Mouse (Mus musculus) lung, embryonic 15.5 days (tissue): ENCODE measurements around the gene Prkn. TPM values are rescaled to one million over a fixed set of nuclear protein-coding genes. Genes with fewer than 3 reads are reported as not detected.

Experiments used
- ATAC-seq: fragments of 200-750 bp; cut with Nextera tagmentation; 2 replicates; pipeline ENCODE4 v1.8.0; 2017; ENCODE audit warnings: moderate number of reproducible peaks, borderline replicate concordance; ENCODE audit not compliant: low FRiP score, low TSS enrichment; ENCODE audit errors: extremely low read depth
- H3K27ac ChIP-seq: fragments of 300-500 bp; sonication (generic); 2 replicates; pipeline ENCODE4 v1.5.1; 2015; ENCODE audit warnings: moderate library complexity, mild to moderate bottlenecking, inconsistent platforms
- H3K27me3 ChIP-seq: fragments of 300-500 bp; sonication (generic); 2 replicates; pipeline ENCODE4 v1.6.1; 2015; ENCODE audit warnings: inconsistent platforms
- H3K36me3 ChIP-seq: fragments of 300-500 bp; sonication (generic); 2 replicates; pipeline ENCODE4 v1.6.1; 2015; ENCODE audit warnings: inconsistent platforms
- H3K4me1 ChIP-seq: fragments of 300-500 bp; sonication (generic); 2 replicates; pipeline ENCODE4 v1.6.1; 2015; ENCODE audit warnings: inconsistent platforms
- H3K4me2 ChIP-seq: fragments of 300-500 bp; sonication (generic); 2 replicates; pipeline ENCODE4 v1.6.1; 2015; ENCODE audit warnings: inconsistent platforms, mild to moderate bottlenecking, moderate library complexity
- H3K4me3 ChIP-seq: fragments of 300-500 bp; sonication (generic); 2 replicates; pipeline ENCODE4 v1.5.1; 2015; ENCODE audit warnings: mild to moderate bottlenecking, inconsistent platforms
- H3K9ac ChIP-seq: fragments of 300-500 bp; sonication (generic); 2 replicates; pipeline ENCODE4 v1.6.1; 2015; ENCODE audit warnings: inconsistent platforms
- H3K9me3 ChIP-seq: fragments of 300-500 bp; sonication (generic); 2 replicates; pipeline ENCODE4 v1.6.1; 2016; ENCODE audit warnings: inconsistent platforms
- WGBS: fragments of 180-500 bp; shearing (Covaris S2); methylation state at CpG from one replicate; pipeline ENCODE4 v1.1.7; 2015; 5-methylcytosine and 5-hydroxymethylcytosine counted together
- polyA plus RNA-seq: library from polyadenylated mRNA; unstranded; fragments of >200 nt; fragmentation: Nextera tagmentation; extraction: Ambion mirVana; gene quantifications from 2 replicates; pipeline ENCODE4 v1.2.1, GENCODE M21; 2015

Gene Prkn
- polyA plus RNA-seq, 1 experiment from 2014 or later = 0.90 TPM

DNA sequence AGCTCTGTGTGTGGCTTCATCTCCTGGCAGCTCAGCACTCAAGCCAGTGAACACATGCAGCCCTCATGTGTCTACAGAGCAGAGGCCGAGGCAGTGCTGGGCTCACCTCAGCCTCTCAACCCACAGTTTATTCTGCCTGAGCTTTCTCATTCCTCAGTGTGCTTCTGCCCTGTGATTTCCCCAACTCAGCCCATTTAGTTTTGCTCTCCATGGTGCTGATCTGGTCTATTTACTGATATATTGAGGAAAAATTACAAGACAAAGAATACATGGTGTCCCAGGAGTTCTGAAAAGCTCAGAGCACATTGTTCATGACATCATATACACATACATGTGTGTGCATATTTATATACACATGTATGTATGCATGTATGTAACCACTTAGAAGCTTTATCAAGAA, 469.7 kb downstream of the Prkn start:
- no peaks in the 10 kb centered on the region for H3K9me3 ChIP-seq
- H3K27ac ChIP-seq = no peak overlapping the region
- no peaks in the 10 kb centered on the region for H3K4me1 ChIP-seq
- ATAC-seq = no peak
- no peaks in the 10 kb centered on the region for H3K36me3 ChIP-seq
- no peaks in the 10 kb centered on the region for H3K27me3 ChIP-seq
- H3K9ac ChIP-seq = no peak overlapping the region
- WGBS = 5% methylated on average over 1 of the region's 1 CpGs
- no peak overlapping the region for H3K4me2 ChIP-seq
- H3K4me3 ChIP-seq = no peak overlapping the region

DNA sequence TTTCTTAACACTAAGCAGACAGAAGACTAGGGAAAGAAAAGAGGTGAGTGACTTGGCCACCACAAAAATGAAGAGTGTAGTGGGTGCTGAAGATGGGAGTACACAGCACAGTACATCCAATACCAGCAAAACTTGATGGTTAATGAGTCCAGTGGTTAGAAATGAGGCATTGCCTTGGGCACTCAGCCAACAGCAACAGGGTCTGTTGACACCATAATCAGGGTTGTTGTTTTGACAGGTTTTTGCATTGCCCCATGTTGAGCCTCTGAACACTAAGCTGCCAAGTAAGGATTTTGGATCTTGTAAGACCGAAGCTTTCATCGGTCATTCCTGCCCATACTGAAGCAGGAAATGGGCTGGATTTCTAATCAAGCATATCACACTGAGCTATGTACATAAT, 474.0 kb downstream of the Prkn start:
- H3K9me3 ChIP-seq = no peaks in the 10 kb centered on the region
- H3K4me2 ChIP-seq = no peak overlapping the region
- no peak overlapping the region for H3K9ac ChIP-seq
- ATAC-seq = no peak
- H3K4me1 ChIP-seq = no peaks in the 10 kb centered on the region
- no peaks in the 10 kb centered on the region for H3K27me3 ChIP-seq
- no peak overlapping the region for H3K27ac ChIP-seq
- H3K4me3 ChIP-seq = no peak overlapping the region
- WGBS = 84% methylated on average over 2 of the region's 2 CpGs
- no peaks in the 10 kb centered on the region for H3K36me3 ChIP-seq

DNA sequence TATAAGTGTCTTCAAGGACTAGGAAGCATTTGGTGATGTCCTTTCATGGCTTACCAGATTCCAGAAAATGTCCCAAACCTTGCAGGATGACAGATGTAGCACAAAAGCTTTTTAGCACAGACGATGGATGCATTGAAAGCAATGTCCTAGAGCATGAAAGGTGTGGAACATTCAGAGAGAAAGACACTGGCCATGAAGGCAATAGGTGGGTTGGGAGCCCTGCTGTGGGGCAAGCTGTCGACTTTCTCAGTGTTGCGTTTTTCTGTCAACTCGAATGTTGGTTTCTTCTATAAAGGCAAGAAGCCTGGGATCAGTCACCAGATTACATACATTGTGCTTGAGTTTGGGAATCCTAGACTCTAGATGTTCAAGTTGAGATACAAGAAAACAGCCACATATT, 475.5 kb downstream of the Prkn start:
- H3K27ac ChIP-seq = no peak overlapping the region
- H3K4me3 ChIP-seq = no peak overlapping the region
- no peak overlapping the region for H3K4me2 ChIP-seq
- H3K27me3 ChIP-seq = no peaks in the 10 kb centered on the region
- H3K9me3 ChIP-seq = no peaks in the 10 kb centered on the region
- H3K4me1 ChIP-seq = no peaks in the 10 kb centered on the region
- ATAC-seq = no peak
- 86% methylated on average over 4 of the region's 4 CpGs for WGBS
- no peak overlapping the region for H3K9ac ChIP-seq
- H3K36me3 ChIP-seq = no peaks in the 10 kb centered on the region

DNA sequence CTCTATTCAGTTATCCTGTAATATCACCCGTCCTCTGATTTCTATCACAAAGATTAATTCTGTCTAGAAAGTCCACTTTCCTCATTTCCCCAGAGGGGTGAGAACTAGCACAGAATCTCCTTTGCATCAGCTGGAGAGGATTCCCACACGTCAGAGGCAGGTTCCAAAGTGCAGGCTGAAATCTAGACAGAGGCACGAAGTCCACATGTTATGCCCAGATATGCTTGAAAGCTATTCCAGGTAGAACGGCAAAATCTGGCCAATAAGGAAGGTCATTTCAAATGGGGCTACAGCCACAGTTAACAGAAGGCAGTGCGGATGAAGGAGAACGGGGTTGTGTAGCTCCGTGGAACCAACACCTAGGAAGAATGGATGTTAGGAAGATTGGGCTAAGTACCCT, 478.8 kb downstream of the Prkn start:
- ATAC-seq = no peak
- Histone ChIP-seq H3K4me3 (no peak overlapping the region), H3K36me3 (no peaks in the 10 kb centered on the region), H3K27me3 (no peaks in the 10 kb centered on the region), H3K27ac (no peak overlapping the region), H3K4me1 (no peaks in the 10 kb centered on the region), H3K9me3 (no peaks in the 10 kb centered on the region), H3K9ac (no peak overlapping the region), H3K4me2 (no peak overlapping the region)
- WGBS = 85% methylated on average over 7 of the region's 7 CpGs

DNA sequence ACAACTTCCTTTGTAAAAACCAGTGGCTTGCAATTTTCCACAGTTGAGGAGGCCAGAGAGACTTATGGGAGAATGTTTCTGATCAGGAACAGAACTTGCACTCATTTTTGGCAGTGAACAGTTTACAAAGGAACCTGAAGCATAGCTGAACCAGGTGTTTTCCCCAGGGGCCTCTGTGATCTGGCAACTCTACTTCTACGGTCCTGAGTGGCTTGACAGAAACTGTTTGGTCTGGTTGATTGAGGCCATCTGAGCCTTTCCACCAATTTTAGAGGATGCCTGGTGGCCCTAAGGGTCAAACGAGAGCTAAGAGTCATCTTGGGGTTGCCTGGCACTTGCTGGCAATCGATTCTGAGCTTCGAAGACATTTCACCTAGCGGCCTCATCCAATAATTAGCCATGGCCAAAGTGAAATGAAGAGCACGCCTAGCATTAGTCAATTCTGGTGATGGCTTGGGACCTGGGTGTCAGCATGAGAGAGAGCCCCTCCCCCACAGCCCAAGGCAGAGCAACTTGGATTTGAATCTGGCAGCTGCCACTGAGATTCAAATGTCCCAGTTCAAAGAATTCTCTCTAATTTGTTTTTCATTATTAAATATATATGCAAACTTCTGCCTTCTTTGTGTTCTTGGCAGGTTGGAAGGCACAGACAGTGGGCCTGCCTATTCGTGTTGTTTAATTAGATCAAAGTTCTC, 479.6 kb downstream of the Prkn start:
- Histone ChIP-seq H3K9ac (no peak overlapping the region), H3K36me3 (no peaks in the 10 kb centered on the region), H3K27ac (no peak overlapping the region), H3K27me3 (no peaks in the 10 kb centered on the region), H3K9me3 (no peaks in the 10 kb centered on the region), H3K4me2 (no peak overlapping the region), H3K4me3 (no peak overlapping the region), H3K4me1 (no peaks in the 10 kb centered on the region)
- no peak for ATAC-seq
- WGBS = 70% methylated on average over 7 of the region's 7 CpGs

DNA sequence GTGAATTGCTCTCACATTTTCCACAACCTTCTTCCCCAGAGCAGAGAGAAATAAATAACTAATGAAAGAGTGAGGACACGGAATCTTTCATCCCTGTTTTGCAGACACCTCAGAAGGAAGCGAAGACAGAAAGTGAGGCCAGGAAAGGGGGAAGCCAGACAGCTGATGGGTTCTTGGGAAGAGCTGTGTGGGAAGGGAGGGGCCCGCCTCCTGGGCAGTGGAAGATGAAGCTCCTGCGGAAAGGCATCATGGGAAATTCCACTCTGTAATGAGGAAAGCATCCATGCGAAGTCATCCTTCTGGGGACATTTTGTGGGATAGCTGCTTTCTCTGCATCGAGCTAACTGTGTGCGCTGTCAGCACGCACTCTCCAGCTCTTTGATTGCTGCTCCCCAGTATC, 491.9 kb downstream of the Prkn start:
- Histone ChIP-seq H3K9ac (no peak overlapping the region), H3K36me3 (no peaks in the 10 kb centered on the region), H3K9me3 (no peaks in the 10 kb centered on the region), H3K27me3 (no peaks in the 10 kb centered on the region), H3K4me3 (no peak overlapping the region), H3K4me1 (no peaks in the 10 kb centered on the region), H3K4me2 (no peak overlapping the region), H3K27ac (no peak overlapping the region)
- WGBS = 62% methylated on average over 8 of the region's 8 CpGs
- ATAC-seq = no peak

DNA sequence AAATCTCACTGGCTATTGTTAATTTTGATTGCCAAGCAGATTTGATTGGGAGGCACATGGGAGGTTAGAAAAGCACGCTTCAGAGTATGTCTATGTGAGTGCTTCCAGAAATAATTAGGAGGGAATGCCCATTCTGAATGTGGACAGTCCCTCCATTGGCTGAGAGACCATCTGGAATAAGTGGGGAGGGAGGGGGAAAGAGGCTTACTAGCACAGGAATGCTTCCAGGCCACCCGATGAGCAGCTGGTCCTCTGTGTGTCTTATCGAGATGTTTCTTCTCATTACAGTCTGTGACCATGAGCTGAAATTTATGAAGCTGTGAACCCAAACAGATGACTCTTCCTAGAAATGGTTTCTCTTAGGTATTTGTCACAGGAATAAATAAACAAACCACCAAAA, 493.6 kb downstream of the Prkn start:
- Histone ChIP-seq H3K4me1 (no peaks in the 10 kb centered on the region), H3K9ac (no peak overlapping the region), H3K27ac (no peak overlapping the region), H3K27me3 (no peaks in the 10 kb centered on the region), H3K9me3 (no peaks in the 10 kb centered on the region), H3K4me2 (no peak overlapping the region), H3K36me3 (no peaks in the 10 kb centered on the region), H3K4me3 (no peak overlapping the region)
- ATAC-seq = no peak
- WGBS = 76% methylated on average over 3 of the region's 3 CpGs

DNA sequence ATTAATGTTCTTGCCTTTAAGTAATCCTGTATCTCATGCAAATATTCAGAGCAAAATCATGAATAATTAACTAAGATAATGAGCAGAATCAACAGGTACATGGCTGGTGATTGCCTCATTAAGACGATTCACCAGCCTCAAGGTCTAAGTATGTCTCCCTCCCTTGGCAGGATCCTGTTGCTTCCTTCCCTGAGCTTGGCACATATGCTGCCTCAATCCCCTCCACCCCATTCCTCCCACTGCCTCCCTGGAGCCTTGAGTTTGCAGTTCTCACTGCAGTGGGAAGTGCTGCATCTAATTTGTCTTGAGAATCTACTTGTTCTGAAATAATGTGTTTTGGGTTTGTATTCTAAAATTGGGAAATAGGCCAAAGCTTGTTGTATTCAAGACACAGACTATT, 496.0 kb downstream of the Prkn start:
- no peaks in the 10 kb centered on the region for H3K9me3 ChIP-seq
- no peaks in the 10 kb centered on the region for H3K27me3 ChIP-seq
- H3K36me3 ChIP-seq = no peaks in the 10 kb centered on the region
- H3K4me3 ChIP-seq = no peak overlapping the region
- no peak overlapping the region for H3K9ac ChIP-seq
- H3K4me1 ChIP-seq = no peaks in the 10 kb centered on the region
- ATAC-seq = no peak
- WGBS = 64% methylated on average over 1 of the region's 1 CpGs
- no peak overlapping the region for H3K4me2 ChIP-seq
- H3K27ac ChIP-seq = no peak overlapping the region

DNA sequence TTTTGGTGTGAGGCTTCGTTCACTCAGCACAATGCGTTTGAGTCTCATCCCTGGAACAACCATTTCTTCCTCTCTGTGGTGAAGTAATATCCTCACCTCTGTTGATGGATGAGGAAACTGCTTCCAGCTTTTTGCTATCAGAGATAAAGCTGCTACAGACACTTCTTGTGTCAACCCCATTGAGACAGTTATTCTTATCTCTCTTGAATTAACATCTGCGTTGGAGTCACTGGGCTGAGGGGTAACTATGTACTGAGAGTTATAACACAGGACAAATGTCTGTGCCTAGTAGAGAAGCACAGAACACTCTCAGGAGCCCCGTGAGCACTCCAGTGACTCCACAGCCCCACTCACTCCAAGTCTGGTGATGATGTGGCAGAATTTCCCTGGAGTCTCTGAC, 500.2 kb downstream of the Prkn start:
- Histone ChIP-seq H3K9ac (no peak overlapping the region), H3K36me3 (no peaks in the 10 kb centered on the region), H3K4me1 (no peaks in the 10 kb centered on the region), H3K27me3 (no peaks in the 10 kb centered on the region), H3K4me3 (no peak overlapping the region), H3K4me2 (no peak overlapping the region), H3K9me3 (no peaks in the 10 kb centered on the region), H3K27ac (no peak overlapping the region)
- WGBS = 41% methylated on average over 4 of the region's 4 CpGs
- ATAC-seq = no peak

DNA sequence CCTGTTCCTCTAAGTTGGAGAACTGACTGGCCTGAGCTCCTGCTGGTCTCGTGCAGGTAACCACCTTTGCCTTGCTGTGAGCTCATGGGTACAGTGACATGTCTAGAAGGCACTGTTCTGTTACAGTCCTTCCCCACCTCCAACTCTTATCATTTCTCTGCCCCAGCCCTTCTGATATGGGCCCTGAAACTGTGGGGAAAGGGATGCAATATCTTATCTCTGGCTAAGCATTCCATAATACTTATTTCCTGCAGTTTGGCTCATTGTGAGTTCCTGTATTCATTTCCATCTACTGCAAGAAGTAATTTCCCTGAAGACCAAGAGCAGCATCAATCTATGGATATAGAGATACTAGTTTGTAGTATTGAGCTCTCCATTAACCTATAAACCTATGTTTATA, 506.1 kb downstream of the Prkn start:
- 72% methylated on average over 1 of the region's 1 CpGs for WGBS
- no peaks in the 10 kb centered on the region for H3K27me3 ChIP-seq
- H3K4me2 ChIP-seq = no peak overlapping the region
- no peak overlapping the region for H3K9ac ChIP-seq
- H3K4me3 ChIP-seq = no peak overlapping the region
- H3K27ac ChIP-seq = no peak overlapping the region
- H3K36me3 ChIP-seq = no peaks in the 10 kb centered on the region
- H3K9me3 ChIP-seq = no peaks in the 10 kb centered on the region
- ATAC-seq = no peak
- no peaks in the 10 kb centered on the region for H3K4me1 ChIP-seq

DNA sequence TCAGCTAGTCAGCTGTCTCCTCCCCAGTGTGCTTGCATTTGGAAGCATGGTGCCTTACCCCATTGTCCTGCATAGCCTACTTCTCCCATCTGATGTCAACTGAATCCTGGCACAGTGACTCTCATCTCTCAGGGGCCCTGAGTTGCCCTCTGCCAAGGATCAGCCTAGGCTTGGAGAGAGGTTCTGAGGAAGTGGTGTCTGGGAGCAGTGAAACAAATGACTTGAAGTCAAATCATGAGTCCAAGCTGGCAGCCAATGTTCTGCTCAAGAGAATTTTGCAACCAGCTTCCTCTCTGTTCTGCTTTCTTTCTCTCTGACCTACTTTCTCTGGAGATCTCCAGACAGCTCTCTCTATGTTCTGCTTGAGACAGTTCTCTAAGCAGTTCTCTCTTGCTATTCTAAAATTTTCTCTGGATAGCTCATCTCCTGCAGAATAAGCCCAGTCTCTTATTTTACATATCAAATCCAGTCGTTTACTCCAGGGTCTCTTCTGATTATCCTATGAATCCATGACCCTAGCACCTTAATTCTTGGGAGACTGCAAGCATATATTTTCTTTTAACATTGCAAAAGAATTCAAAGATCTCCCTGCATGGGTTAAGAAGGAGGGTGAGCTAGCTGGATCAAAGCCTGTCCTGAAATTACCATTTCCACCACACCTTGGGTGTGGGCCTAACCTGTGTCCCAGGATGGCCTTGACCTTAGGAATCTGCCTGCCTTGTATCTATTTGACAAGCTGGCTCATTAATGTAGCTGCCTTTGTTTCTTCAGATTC, 512.8 kb downstream of the Prkn start:
- Histone ChIP-seq H3K36me3 (no peaks in the 10 kb centered on the region), H3K4me1 (no peaks in the 10 kb centered on the region), H3K4me2 (no peak overlapping the region), H3K9ac (no peak overlapping the region), H3K27me3 (no peaks in the 10 kb centered on the region), H3K4me3 (no peak overlapping the region), H3K9me3 (no peaks in the 10 kb centered on the region), H3K27ac (no peak overlapping the region)
- WGBS = 50% methylated on average over 1 of the region's 1 CpGs
- no peak for ATAC-seq

DNA sequence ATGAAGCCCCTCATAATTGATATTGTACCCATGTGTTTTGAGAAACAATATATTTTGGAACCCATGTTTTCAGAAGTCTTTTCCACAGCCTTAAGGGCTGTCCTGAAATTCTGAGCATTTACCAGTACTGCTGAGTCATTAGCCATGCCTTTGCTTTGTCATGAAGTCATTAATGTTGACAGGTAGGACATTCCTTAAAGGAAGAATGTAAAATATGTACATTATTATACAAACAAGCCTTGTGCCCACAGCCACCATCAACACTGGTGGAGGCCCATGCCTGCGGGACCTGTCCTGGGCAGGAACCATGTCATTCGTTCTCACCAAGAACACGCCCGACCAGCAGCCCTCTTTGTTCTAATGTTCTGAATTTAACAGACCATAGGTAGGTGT, 513.4 kb downstream of the Prkn start:
- WGBS = 73% methylated on average over 4 of the region's 4 CpGs
- no peak overlapping the region for H3K9ac ChIP-seq
- no peak for ATAC-seq

More for the DNA sequence above, 513.4 kb downstream of the Prkn start:
- H3K27ac ChIP-seq = no peak overlapping the region
- H3K4me2 ChIP-seq = no peak overlapping the region
- H3K9me3 ChIP-seq = no peaks in the 10 kb centered on the region
- H3K36me3 ChIP-seq = no peaks in the 10 kb centered on the region
- no peaks in the 10 kb centered on the region for H3K4me1 ChIP-seq
- H3K27me3 ChIP-seq = no peaks in the 10 kb centered on the region
- H3K4me3 ChIP-seq = no peak overlapping the region
